Mouse (Mus musculus) liver, postnatal 0 days (tissue): ENCODE measurements around the gene Fbxo31. TPM values are rescaled to one million over a fixed set of nuclear protein-coding genes. Genes with fewer than 3 reads are reported as not detected.

Experiments
- ATAC-seq: fragments of 200-750 bp; cut with Nextera tagmentation; 2 replicates; pipeline ENCODE4 v1.8.0; 2017; ENCODE audit warnings: mild to moderate bottlenecking, moderate library complexity
- DNase-seq: peaks from one replicate; pipeline ENCODE4 v3.0.0-alpha.2; 2016
- H3K27ac ChIP-seq: fragments of 300-500 bp; sonication (generic); 2 replicates; pipeline ENCODE4 v1.5.1; 2014; ENCODE audit warnings: antibody characterized with exemption, moderate library complexity, mild to moderate bottlenecking, low read depth
- H3K27me3 ChIP-seq: fragments of 300-500 bp; sonication (generic); 2 replicates; pipeline ENCODE4 v1.6.1; 2014; ENCODE audit warnings: low read length, control low read depth, mixed read lengths; ENCODE audit not compliant: insufficient read depth
- H3K36me3 ChIP-seq: fragments of 300-500 bp; sonication (generic); replicated peaks from 2 replicates; pipeline ENCODE4 v1.6.1; 2014; ENCODE audit warnings: mild to moderate bottlenecking, control low read depth, low read length, moderate library complexity, mixed read lengths; ENCODE audit not compliant: insufficient read depth
- H3K4me1 ChIP-seq: fragments of 300-500 bp; sonication (generic); 2 replicates; pipeline ENCODE4 v1.6.1; 2014; ENCODE audit warnings: antibody characterized with exemption, mild to moderate bottlenecking, control low read depth; ENCODE audit not compliant: insufficient read depth
- H3K4me2 ChIP-seq: fragments of 300-500 bp; sonication (generic); 2 replicates; pipeline ENCODE4 v1.6.1; 2014; ENCODE audit warnings: low read depth, mild to moderate bottlenecking, low read length, moderate library complexity, mixed read lengths
- H3K4me3 ChIP-seq: fragments of 300-500 bp; sonication (generic); 2 replicates; pipeline ENCODE4 v1.5.1; 2014; ENCODE audit warnings: low read depth, low read length
- H3K9ac ChIP-seq: fragments of 300-500 bp; sonication (generic); replicated peaks from 2 replicates; pipeline ENCODE4 v1.6.1; 2014; ENCODE audit warnings: mild to moderate bottlenecking, moderate library complexity
- H3K9me3 ChIP-seq: fragments of 300-500 bp; sonication (generic); 2 replicates; pipeline ENCODE4 v1.6.1; 2016; ENCODE audit warnings: mild to moderate bottlenecking, control low read depth, low read length, mixed read lengths
- CTCF ChIP-seq: sonication (generic); IDR thresholded peaks from 2 replicates; pipeline ENCODE4 v1.5.1; 2016; ENCODE audit warnings: antibody characterized with exemption, low read depth
- EP300 ChIP-seq: IDR thresholded peaks from 2 replicates; pipeline ENCODE4 v1.6.1; 2016; ENCODE audit warnings: antibody characterized with exemption, low read depth, mild to moderate bottlenecking
- WGBS: fragments of 180-500 bp; shearing (Covaris S2); extraction: QIAGEN DNeasy Blood & Tissue Kit; methylation state at CpG from one replicate; pipeline ENCODE4 v1.1.7; 2014; ENCODE audit not compliant: insufficient replicate concordance; 5-methylcytosine and 5-hydroxymethylcytosine counted together
- polyA plus RNA-seq: library from polyadenylated mRNA; unstranded; fragments of >200 nt; fragmentation: Nextera tagmentation; extraction: Ambion mirVana; gene quantifications from 2 replicates; pipeline ENCODE4 v1.2.1, GENCODE M21; 2015

Fbxo31 gene
- polyA plus RNA-seq, 1 experiment from 2014 or later, result 13.9 TPM

- no peaks in the 10 kb centered on the region for H3K27me3 ChIP-seq
- WGBS, result 2% methylated on average over 89 of the region's 94 CpGs
- peaks cover 46% of the 10 kb centered on the region for H3K4me1 ChIP-seq
- peaks cover 29% of the 10 kb centered on the region for H3K36me3 ChIP-seq
- H3K27ac ChIP-seq, result peak within 1 kb of the TSS; percentile 92
- peak within 1 kb of the TSS; percentile 96 for H3K9ac ChIP-seq
- peak within 1 kb of the TSS; percentile 93 for H3K4me2 ChIP-seq
- H3K9me3 ChIP-seq, result no peaks in the 10 kb centered on the region
- peak; percentile 81 for ATAC-seq
- H3K4me3 ChIP-seq, result peak within 1 kb of the TSS; percentile 80
- peak; percentile 97 for DNase-seq
- TF ChIP-seq EP300 (no peak), CTCF (peak; percentile 4; the same call in 1 of the 2 replicates)
These were observed 11.9 kb upstream of the Fbxo31 start, which contains the start of gene Map1lc3b for GRCm38 (mm10) chr8:121590203-121591177. Gene Map1lc3b (plus strand): TSS chr8:121590361.

- Histone ChIP-seq H3K27ac (peak overlapping the region; percentile 84), H3K9me3 (no peaks in the 10 kb centered on the region), H3K27me3 (no peaks in the 10 kb centered on the region), H3K4me3 (no peak overlapping the region), H3K4me1 (peaks cover 52% of the 10 kb centered on the region), H3K9ac (no peak overlapping the region), H3K36me3 (peaks cover 18% of the 10 kb centered on the region), H3K4me2 (peak overlapping the region; percentile 75; the same call in 1 of the 2 replicates)
- TF ChIP-seq CTCF (no peak), EP300 (no peak)
- no peak for ATAC-seq
- DNase-seq, result no peak
- WGBS, result 42% methylated on average over 2 of the region's 2 CpGs
These were observed 10.7 kb upstream of the Fbxo31 start for GRCm38 (mm10) chr8:121589205-121589726.

GRCm38 (mm10) chr8:121588750-121589149 is 10.1 kb upstream of the Fbxo31 start:
- H3K4me3 ChIP-seq, result no peak overlapping the region
- WGBS, result 54% methylated on average over 4 of the region's 4 CpGs

GRCm38 (mm10) chr8:121585159-121585825 is 6.7 kb upstream of the Fbxo31 start:
- TF ChIP-seq CTCF (no peak), EP300 (peak; percentile 79; the same call in 1 of the 2 replicates)
- Histone ChIP-seq H3K9me3 (no peaks in the 10 kb centered on the region), H3K27me3 (no peaks in the 10 kb centered on the region), H3K4me1 (peaks cover 50% of the 10 kb centered on the region), H3K4me2 (peak overlapping the region; percentile 70), H3K4me3 (peak overlapping the region; percentile 52), H3K36me3 (no peaks in the 10 kb centered on the region), H3K27ac (peak overlapping the region; percentile 80), H3K9ac (peak overlapping the region; percentile 58)
- DNase-seq, result peak; percentile 99
- peak; percentile 88 for ATAC-seq
- under 1% methylated on average over 43 of the region's 47 CpGs for WGBS

More at GRCm38 (mm10) chr8:121588750-121589149, 10.1 kb upstream of the Fbxo31 start:
- peak; percentile 93 for TF ChIP-seq EP300
- no peak for TF ChIP-seq CTCF
- DNase-seq, result no peak
- Histone ChIP-seq H3K27me3 (no peaks in the 10 kb centered on the region), H3K9me3 (no peaks in the 10 kb centered on the region), H3K4me2 (peak overlapping the region; percentile 75), H3K36me3 (peaks cover 13% of the 10 kb centered on the region), H3K27ac (peak overlapping the region; percentile 84), H3K9ac (no peak overlapping the region), H3K4me1 (peaks cover 54% of the 10 kb centered on the region)
- ATAC-seq, result no peak; the same call in 1 of the 2 replicates

- WGBS, result 36% methylated on average over 13 of the region's 13 CpGs
- Histone ChIP-seq H3K4me1 (peaks cover 52% of the 10 kb centered on the region), H3K4me2 (peak overlapping the region; percentile 70), H3K27me3 (no peaks in the 10 kb centered on the region), H3K4me3 (peak overlapping the region; percentile 52), H3K9me3 (no peaks in the 10 kb centered on the region), H3K9ac (peak overlapping the region; percentile 58; the same call in 1 of the 2 replicates), H3K27ac (peak overlapping the region; percentile 80), H3K36me3 (no peaks in the 10 kb centered on the region)
- TF ChIP-seq CTCF, result no peak
- TF ChIP-seq EP300, result no peak
- ATAC-seq (peak; percentile 1; the same call in 1 of the 2 replicates), DNase-seq (no peak)
These were observed 6.1 kb upstream of the Fbxo31 start for GRCm38 (mm10) chr8:121584730-121585129.

- ATAC-seq (no peak), DNase-seq (no peak)
- Histone ChIP-seq H3K27me3 (no peaks in the 10 kb centered on the region), H3K9ac (no peak overlapping the region), H3K4me3 (no peak overlapping the region), H3K4me1 (peaks cover 48% of the 10 kb centered on the region), H3K36me3 (no peaks in the 10 kb centered on the region), H3K4me2 (no peak overlapping the region), H3K9me3 (no peaks in the 10 kb centered on the region), H3K27ac (no peak overlapping the region)
- WGBS, result 45% methylated on average over 8 of the region's 8 CpGs
- TF ChIP-seq EP300 (no peak), CTCF (no peak)
These were observed 5.0 kb upstream of the Fbxo31 start for GRCm38 (mm10) chr8:121583653-121584052.
